Mouse (Mus musculus) erythroblast, embryonic 14.5 days (primary cell): ENCODE data around the gene Tmem147.
"Not testable (repeated sequence)": the region's sequence is repeated elsewhere in the genome, so short reads cannot be mapped to it uniquely, and the experiment has no call there.

Experiments used
- GATA1 ChIP-seq: IDR thresholded peaks from 2 replicates; pipeline ENCODE4 v1.6.1; 2012; ENCODE audit warnings: low read length, inconsistent platforms, mixed read lengths
- TAL1 ChIP-seq: IDR thresholded peaks from 3 replicates; pipeline ENCODE4 v1.6.1; 2012; ENCODE audit warnings: low read length, inconsistent platforms, mixed read lengths

- TF ChIP-seq GATA1, TAL1: not testable (repeated sequence)
Observed at GRCm38 (mm10) chr7:30742570-30742969, 13.2 kb upstream of the Tmem147 start.
